In the genomic region with DNA sequence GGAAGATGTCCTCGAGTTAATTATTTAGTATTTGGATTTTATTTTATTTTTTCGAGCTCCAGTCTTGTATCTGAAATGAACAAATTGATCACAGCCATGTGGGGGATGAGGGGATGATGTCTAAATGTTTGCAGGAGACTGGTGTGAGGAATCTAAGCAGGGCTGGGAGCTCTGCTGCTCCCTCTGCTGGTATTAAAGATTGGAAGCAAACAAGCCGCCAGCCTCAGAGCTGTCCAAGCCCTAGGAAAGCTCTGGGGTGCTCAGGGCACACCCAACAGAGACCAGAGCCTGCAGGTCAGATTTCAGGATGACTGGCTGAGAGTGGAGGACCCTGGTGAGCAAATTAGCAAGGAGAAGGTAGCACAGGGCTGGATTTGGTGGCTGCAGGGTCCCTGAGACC, we compare ENCODE assay signal across 9 mouse cellular contexts.
A peak's percentile ranks its signal among the peaks of the same experiment; 100 is the strongest.
DNase-seq lines count a peak whose midpoint lies in the region; ATAC-seq and TF ChIP-seq lines count a peak whose summit lies in the region.
"Had no signal": no experiment of that assay in that cellular context is flagged by ENCODE, and none has a peak within 500 bp of the region (broad histone marks: within the 10 kb centered on the region; RNA-seq: fewer than 3 reads in every experiment).

No protein-coding gene starts in this region.

- ATAC-seq in kidney, embryonic 16.5 days (ENCODE audit: low FRiP score, low TSS enrichment), result peak; percentile 83
- peak; percentile 44 for ATAC-seq in lung, postnatal 0 days

- peak; percentile 82 for TF ChIP-seq CTCF in heart, adult 2 months (IDR thresholded peaks at IDR 0.05)
- TF ChIP-seq CTCF in lung, postnatal 0 days (IDR thresholded peaks at IDR 0.05), result peak; percentile 77

- WGBS in heart, adult 2 months, result 6% methylated on average over 3 of the region's 3 CpGs
- 7% methylated on average over 3 of the region's 3 CpGs for WGBS in kidney, embryonic 16.5 days
- WGBS in lung, postnatal 0 days, result 8% methylated on average over 3 of the region's 3 CpGs

- H3K79me2 ChIP-seq in heart, adult 2 months (replicated peaks; ENCODE audit: control insufficient read depth, insufficient read depth, low read length), result no peaks in the 10 kb centered on the region

- H3K4me1 ChIP-seq in heart, adult 2 months (ENCODE audit: control insufficient read depth, insufficient read depth, low read length), result no peaks in the 10 kb centered on the region
- no peaks in the 10 kb centered on the region for H3K4me1 ChIP-seq in kidney, embryonic 16.5 days (ENCODE audit: insufficient read depth, low read length)
- no peaks in the 10 kb centered on the region for H3K4me1 ChIP-seq in lung, postnatal 0 days (ENCODE audit: insufficient read depth, low read depth, low read length)
- H3K4me1 ChIP-seq: stomach, embryonic 15.5 days had no signal

- no peak overlapping the region for H3K4me2 ChIP-seq in kidney, embryonic 16.5 days (replicated peaks; ENCODE audit: low read depth, low read length)
- H3K4me2 ChIP-seq in lung, postnatal 0 days (replicated peaks; ENCODE audit: low read depth, low read length), result no peak overlapping the region
- H3K4me2 ChIP-seq: stomach, embryonic 15.5 days had no signal

- intact Hi-C loops in heart, adult 2 months (cut with DNase I), result loop anchor here (1.0 to 2.0 kb wide), 2 partner anchors 327 to 567 kb away; no protein-coding TSS in a partner anchor
- intact Hi-C loops in heart, postnatal 25 days (cut with DNase I), result loop anchor here (2.0 to 10.0 kb wide), 6 partner anchors 101 to 733 kb away; no protein-coding TSS in a partner anchor

- no peak for TF ChIP-seq POLR2A in heart, adult 2 months (IDR thresholded peaks at IDR 0.05; ENCODE audit: insufficient read depth, low read depth, low read length)

- DNase-seq in heart, adult 2 months, result peak; percentile 13 to 24
- DNase-seq in heart, postnatal 25 days (ENCODE audit: low spot score), result no peak
- DNase-seq in NIH3T3 (ENCODE audit: low read depth), result peak; percentile 79
- peak; percentile 80 to 84 for DNase-seq in cerebellum, postnatal 10 days
- DNase-seq in frontal cortex, postnatal 25 days (ENCODE audit: low spot score in 2 of 2), result peak; percentile 12 to 18
- DNase-seq in lung, postnatal 0 days (ENCODE audit: low spot score), result peak; percentile 60
- DNase-seq in right cerebral cortex, postnatal 10 days (ENCODE audit: low spot score in 2 of 2), result peak; percentile 46 to 59

- no peak overlapping the region for H3K27ac ChIP-seq in heart, adult 2 months
- H3K27ac ChIP-seq in kidney, embryonic 16.5 days (ENCODE audit: low read length), result no peak overlapping the region
- H3K27ac ChIP-seq in lung, postnatal 0 days (ENCODE audit: low read length), result no peak overlapping the region
- H3K27ac ChIP-seq: stomach, embryonic 15.5 days had no signal

- no peaks in the 10 kb centered on the region for H3K9me3 ChIP-seq in kidney, embryonic 16.5 days (ENCODE audit: low read length)
- H3K9me3 ChIP-seq in lung, postnatal 0 days (ENCODE audit: low read length), result no peaks in the 10 kb centered on the region
- H3K9me3 ChIP-seq: stomach, embryonic 15.5 days had no signal

- no peak overlapping the region for H3K4me3 ChIP-seq in heart, adult 2 months
- H3K4me3 ChIP-seq in kidney, embryonic 16.5 days (ENCODE audit: low read length), result no peak overlapping the region
- no peak overlapping the region for H3K4me3 ChIP-seq in lung, postnatal 0 days (ENCODE audit: low read depth, low read length)
- H3K4me3 ChIP-seq: stomach, embryonic 15.5 days had no signal

- H3K27me3 ChIP-seq in heart, adult 2 months (ENCODE audit: control insufficient read depth, insufficient read depth, low read length), result no peaks in the 10 kb centered on the region
- no peaks in the 10 kb centered on the region for H3K27me3 ChIP-seq in kidney, embryonic 16.5 days (ENCODE audit: insufficient read depth, low read length)
- H3K27me3 ChIP-seq in lung, postnatal 0 days (replicated peaks; ENCODE audit: insufficient read depth, low read length), result no peaks in the 10 kb centered on the region
- H3K27me3 ChIP-seq: stomach, embryonic 15.5 days had no signal

- no peak for TF ChIP-seq EP300 in heart, adult 2 months (IDR thresholded peaks at IDR 0.05; ENCODE audit: insufficient read depth, low read depth, low read length)
- no peak for TF ChIP-seq EP300 in lung, postnatal 0 days (IDR thresholded peaks at IDR 0.05)

- H3K36me3 ChIP-seq in heart, adult 2 months (ENCODE audit: control insufficient read depth, insufficient read depth, low read length), result no peaks in the 10 kb centered on the region
- no peaks in the 10 kb centered on the region for H3K36me3 ChIP-seq in kidney, embryonic 16.5 days (ENCODE audit: insufficient read depth, low read length)
- no peaks in the 10 kb centered on the region for H3K36me3 ChIP-seq in lung, postnatal 0 days (ENCODE audit: insufficient read depth, low read length)
- H3K36me3 ChIP-seq: stomach, embryonic 15.5 days had no signal

- H3K9ac ChIP-seq in heart, adult 2 months (ENCODE audit: low read depth, low read length), result no peak overlapping the region
- no peak overlapping the region for H3K9ac ChIP-seq in kidney, embryonic 16.5 days (replicated peaks; ENCODE audit: low read length)
- no peak overlapping the region for H3K9ac ChIP-seq in lung, postnatal 0 days (replicated peaks; ENCODE audit: low read depth)
- H3K9ac ChIP-seq: stomach, embryonic 15.5 days had no signal
